Mouse (Mus musculus) thymus, adult 2 months (tissue): ENCODE measurements around the gene Ankrd34a. TPM values are rescaled to one million over a fixed set of nuclear protein-coding genes. Genes with fewer than 3 reads are reported as not detected.

Experiments used
- DNase-seq: peaks from one replicate; pipeline ENCODE4 v3.0.0; 2021
- H3K27ac ChIP-seq: fragments of 200-500 bp; 2 replicates; pipeline ENCODE4 v1.5.1; 2012; ENCODE audit warnings: low read length, control low read depth; ENCODE audit not compliant: control insufficient read depth, insufficient read depth
- H3K27me3 ChIP-seq: fragments of 200-500 bp; 2 replicates; pipeline ENCODE4 v1.6.1; 2012; ENCODE audit warnings: mild to moderate bottlenecking, low read length, moderate library complexity, mixed read lengths; ENCODE audit not compliant: control insufficient read depth, insufficient read depth
- H3K36me3 ChIP-seq: fragments of 200-500 bp; 2 replicates; pipeline ENCODE4 v1.6.1; 2012; ENCODE audit warnings: mild to moderate bottlenecking, low read length, moderate library complexity; ENCODE audit not compliant: control insufficient read depth, insufficient read depth
- H3K4me1 ChIP-seq: fragments of 200-500 bp; replicated peaks from 2 replicates; pipeline ENCODE4 v1.6.1; 2012; ENCODE audit warnings: low read length; ENCODE audit not compliant: control insufficient read depth, insufficient read depth
- H3K4me3 ChIP-seq: fragments of 200-500 bp; 2 replicates; pipeline ENCODE4 v1.5.1; 2012; ENCODE audit warnings: mild to moderate bottlenecking, low read length, control low read depth, moderate library complexity; ENCODE audit not compliant: control insufficient read depth, insufficient read depth
- CTCF ChIP-seq: fragments of 200-500 bp; IDR thresholded peaks from 2 replicates; pipeline ENCODE4 v1.5.1; 2012; ENCODE audit warnings: mild to moderate bottlenecking, control low read depth, low read length, moderate library complexity, borderline replicate concordance; ENCODE audit not compliant: control insufficient read depth, poor library complexity, insufficient read depth; ENCODE audit errors: extremely low read depth
- POLR2A ChIP-seq: fragments of 200-500 bp; IDR thresholded peaks from 2 replicates; pipeline ENCODE4 v1.6.1; 2012; ENCODE audit warnings: mild to moderate bottlenecking, low read length, control low read depth, moderate library complexity; ENCODE audit not compliant: control insufficient read depth, poor library complexity, insufficient read depth; ENCODE audit errors: extremely low read depth
- WGBS: fragments of 180-500 bp; shearing (Covaris S2); methylation state at CpG from one replicate; pipeline ENCODE4 v1.1.7; 2018; 5-methylcytosine and 5-hydroxymethylcytosine counted together
- polyA plus RNA-seq: library from polyadenylated mRNA; depleted of rRNA; stranded (reverse); fragments of >200 nt; gene quantifications from 2 replicates; pipeline ENCODE4 v1.2.3, GENCODE M21; 2012

Ankrd34a gene
- polyA plus RNA-seq, 1 experiment, result 0.49 TPM

DNA sequence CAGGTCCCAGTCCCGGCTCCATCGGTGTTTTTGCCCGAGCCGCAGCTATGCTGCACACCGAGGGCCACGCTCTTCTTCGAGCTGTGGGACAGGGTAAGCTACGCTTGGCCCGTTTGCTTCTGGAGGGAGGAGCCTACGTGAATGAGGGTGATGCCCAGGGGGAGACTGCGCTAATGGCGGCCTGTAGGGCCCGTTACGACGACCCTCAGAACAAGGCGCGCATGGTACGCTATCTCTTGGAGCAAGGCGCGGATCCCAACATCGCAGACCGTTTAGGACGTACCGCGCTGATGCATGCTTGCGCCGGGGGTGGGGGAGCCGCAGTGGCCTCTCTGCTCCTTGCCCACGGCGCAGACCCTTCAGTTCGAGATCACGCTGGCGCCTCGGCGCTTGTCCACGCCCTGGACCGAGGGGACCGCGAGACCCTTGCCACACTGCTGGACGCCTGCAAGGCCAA lies 1.0 kb downstream of the Ankrd34a start:
- under 1% methylated on average over 40 of the region's 40 CpGs for WGBS
- no peak for DNase-seq
- Histone ChIP-seq H3K4me3 (peak overlapping the region; percentile 19; the same call in 1 of the 2 replicates), H3K27ac (no peak overlapping the region), H3K36me3 (no peaks in the 10 kb centered on the region), H3K27me3 (peaks cover 35% of the 10 kb centered on the region; the same call in 1 of the 2 replicates), H3K4me1 (peaks cover 34% of the 10 kb centered on the region)
- TF ChIP-seq POLR2A, result no peak
- no peak for TF ChIP-seq CTCF

- Histone ChIP-seq H3K4me1 (peaks cover 31% of the 10 kb centered on the region), H3K36me3 (no peaks in the 10 kb centered on the region), H3K4me3 (peak overlapping the region; percentile 19), H3K27ac (no peak overlapping the region), H3K27me3 (peaks cover 35% of the 10 kb centered on the region; the same call in 1 of the 2 replicates)
- WGBS, result 12% methylated on average over 54 of the region's 54 CpGs
- TF ChIP-seq POLR2A (no peak), CTCF (no peak)
- DNase-seq, result no peak
Observed at GRCm38 (mm10) chr3:96598156-96599068, 2.0 kb downstream of the Ankrd34a start.

DNA sequence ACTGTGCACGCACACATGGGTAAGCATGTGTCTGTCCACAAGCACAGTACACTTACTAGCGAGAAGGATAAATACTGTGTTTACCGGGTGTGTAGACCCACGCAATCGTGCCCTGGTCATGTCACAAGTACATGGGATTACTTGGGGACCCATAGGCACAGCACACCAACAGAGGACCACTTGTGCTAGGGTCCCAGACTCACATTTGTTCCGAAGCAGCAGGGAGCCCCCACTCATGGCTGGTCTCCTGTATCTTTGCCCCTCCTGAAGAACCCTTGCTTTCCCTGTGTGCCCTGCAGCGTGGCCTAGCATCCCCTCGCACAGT lies 2.6 kb downstream of the Ankrd34a start:
- TF ChIP-seq CTCF (no peak), POLR2A (no peak)
- peaks cover 31% of the 10 kb centered on the region for H3K4me1 ChIP-seq
- H3K27ac ChIP-seq, result no peak overlapping the region
- 89% methylated on average over 8 of the region's 8 CpGs for WGBS
- H3K36me3 ChIP-seq, result no peaks in the 10 kb centered on the region
- no peak for DNase-seq
- H3K4me3 ChIP-seq, result no peak overlapping the region
- H3K27me3 ChIP-seq, result peaks cover 35% of the 10 kb centered on the region; the same call in 1 of the 2 replicates

GRCm38 (mm10) chr3:96599411-96599810 lies 3.0 kb downstream of the Ankrd34a start:
- Histone ChIP-seq H3K4me1 (peaks cover 28% of the 10 kb centered on the region), H3K27ac (no peak overlapping the region), H3K4me3 (no peak overlapping the region), H3K36me3 (no peaks in the 10 kb centered on the region), H3K27me3 (peaks cover 35% of the 10 kb centered on the region; the same call in 1 of the 2 replicates)
- TF ChIP-seq POLR2A (no peak), CTCF (no peak)
- WGBS, result 97% methylated on average over 3 of the region's 3 CpGs
- DNase-seq, result no peak

- Histone ChIP-seq H3K4me1 (peaks cover 28% of the 10 kb centered on the region), H3K27ac (no peak within 1 kb of the TSS), H3K4me3 (peak within 1 kb of the TSS; percentile 80), H3K36me3 (no peaks in the 10 kb centered on the region), H3K27me3 (peaks cover 33% of the 10 kb centered on the region; the same call in 1 of the 2 replicates)
- peak; percentile 88 for DNase-seq
- WGBS, result 1% methylated on average over 27 of the region's 27 CpGs
- TF ChIP-seq CTCF (no peak), POLR2A (peak; percentile 37; the same call in 1 of the 2 replicates)
Observed at GRCm38 (mm10) chr3:96600639-96601250, 4.3 kb downstream of the Ankrd34a start, which contains the start of gene Lix1l. Lix1l (plus strand) TSS chr3:96601149.

- Histone ChIP-seq H3K4me3 (peak overlapping the region; percentile 80), H3K27ac (no peak overlapping the region), H3K36me3 (no peaks in the 10 kb centered on the region), H3K4me1 (peaks cover 25% of the 10 kb centered on the region), H3K27me3 (peaks cover 29% of the 10 kb centered on the region; the same call in 1 of the 2 replicates)
- 1% methylated on average over 40 of the region's 40 CpGs for WGBS
- DNase-seq, result no peak
- TF ChIP-seq CTCF (no peak), POLR2A (no peak)
Observed at GRCm38 (mm10) chr3:96601251-96601787, 4.9 kb downstream of the Ankrd34a start.
